Mouse (Mus musculus) myocyte (in vitro differentiated cells): ENCODE measurements at regions not wholly inside any gene's neighbourhood (a gene's known extent, or its start where the extent isn't known, plus 50 kb on each side); places are given as distances from the start of the nearest gene placed in this dataset.

Experiments used
- H3K27me3 ChIP-seq: one replicate; pipeline ENCODE4 v1.6.1; 2011; ENCODE audit not compliant: control insufficient read depth, insufficient read depth, insufficient read length
- H3K36me3 ChIP-seq: one replicate; pipeline ENCODE4 v1.6.1; 2011; ENCODE audit not compliant: control insufficient read depth, insufficient read depth
- H3K4me2 ChIP-seq: one replicate; pipeline ENCODE4 v1.6.1; 2011; ENCODE audit warnings: low read depth, control low read depth
- H3K4me3 ChIP-seq: one replicate; pipeline ENCODE4 v1.5.1; 2011; ENCODE audit warnings: mild to moderate bottlenecking, control low read depth, moderate library complexity
- H3K79me2 ChIP-seq: one replicate; pipeline ENCODE4 v1.6.1; 2011; ENCODE audit not compliant: control insufficient read depth, insufficient read depth
- H3ac ChIP-seq: one replicate; pipeline ENCODE4 v1.6.1; 2011; ENCODE audit not compliant: control insufficient read depth, insufficient read length
- CEBPB ChIP-seq: IDR thresholded peaks from 2 replicates; pipeline ENCODE4 v1.6.1; 2011; ENCODE audit warnings: mild to moderate bottlenecking, moderate library complexity; ENCODE audit not compliant: poor library complexity, insufficient read depth, severe bottlenecking
- E2F4 ChIP-seq: IDR thresholded peaks from one replicate; pipeline ENCODE4 v1.6.1; 2011; ENCODE audit warnings: mild to moderate bottlenecking, control low read depth, moderate library complexity; ENCODE audit not compliant: insufficient read depth
- MAX ChIP-seq: IDR thresholded peaks from one replicate; pipeline ENCODE4 v1.6.1; 2011; ENCODE audit warnings: low read depth, mild to moderate bottlenecking, control low read depth
- MYOD1 ChIP-seq, 3 experiments: IDR thresholded peaks; one replicate each; pipeline ENCODE4 v1.6.1; 2011; ENCODE audit warnings: control low read depth in 2 of 3, low read depth in 2 of 3, mild to moderate bottlenecking in 2 of 3, moderate library complexity in 1 of 3; ENCODE audit not compliant: insufficient read length in 2 of 3, control insufficient read depth in 1 of 3
- MYOG ChIP-seq, 3 experiments: IDR thresholded peaks; one replicate each; pipeline ENCODE4 v1.6.1; 2011; ENCODE audit warnings: control low read depth in 2 of 3, low read depth in 2 of 3, mild to moderate bottlenecking in 2 of 3; ENCODE audit not compliant: insufficient read length in 2 of 3, control insufficient read depth in 1 of 3, insufficient read depth in 1 of 3
- POLR2A ChIP-seq: IDR thresholded peaks from one replicate; pipeline ENCODE4 v1.6.1; 2011; ENCODE audit warnings: low read depth, mild to moderate bottlenecking, control low read depth, moderate library complexity; ENCODE audit not compliant: insufficient read length
- POLR2AphosphoS2 ChIP-seq: IDR thresholded peaks from one replicate; pipeline ENCODE4 v1.6.1; 2011; ENCODE audit warnings: low read depth, control low read depth; ENCODE audit not compliant: insufficient read length
- REST ChIP-seq: IDR thresholded peaks from one replicate; pipeline ENCODE4 v1.6.1; 2011; ENCODE audit warnings: mild to moderate bottlenecking, control low read depth, moderate library complexity; ENCODE audit not compliant: insufficient read depth, insufficient read length
- SRF ChIP-seq: IDR thresholded peaks from one replicate; pipeline ENCODE4 v1.6.1; 2011; ENCODE audit warnings: low read depth; ENCODE audit not compliant: control insufficient read depth, insufficient read length
- TCF12 ChIP-seq: IDR thresholded peaks from one replicate; pipeline ENCODE4 v1.6.1; 2011; ENCODE audit warnings: mild to moderate bottlenecking, control low read depth; ENCODE audit not compliant: poor library complexity, insufficient read depth, severe bottlenecking
- TCF3 ChIP-seq: IDR thresholded peaks from one replicate; pipeline ENCODE4 v1.6.1; 2011; ENCODE audit warnings: low read depth, control low read depth; ENCODE audit not compliant: insufficient read length
- USF1 ChIP-seq: IDR thresholded peaks from one replicate; pipeline ENCODE4 v1.6.1; 2011; ENCODE audit warnings: low read depth, mild to moderate bottlenecking, control low read depth, moderate library complexity

DNA sequence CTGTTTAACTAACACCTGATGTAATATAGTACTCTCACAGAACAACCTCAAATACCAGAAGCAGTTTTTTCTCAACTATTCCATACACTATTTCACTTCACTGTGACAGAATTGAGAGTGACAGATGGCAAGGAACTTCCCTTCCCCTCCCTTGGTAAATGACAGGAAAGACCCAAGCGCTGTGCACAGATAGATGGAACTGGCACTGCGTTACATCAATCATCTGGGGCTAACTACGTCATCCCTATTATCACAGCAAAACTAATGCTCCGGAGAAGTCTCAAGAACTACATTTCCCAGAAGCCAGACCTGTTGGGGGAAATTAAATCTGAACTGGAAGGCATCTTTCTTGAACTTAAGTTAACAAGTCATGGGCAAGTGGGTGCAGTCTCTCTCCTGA lies 493.6 kb upstream of the Gm5415 start:
- TF ChIP-seq SRF, result no peak
- TF ChIP-seq REST, result no peak
- no peak for TF ChIP-seq MAX
- Histone ChIP-seq H3K4me3 (no peak overlapping the region), H3K79me2 (no peaks in the 10 kb centered on the region), H3K27me3 (no peaks in the 10 kb centered on the region), H3K36me3 (no peaks in the 10 kb centered on the region), H3ac (no peak overlapping the region), H3K4me2 (no peak overlapping the region)

DNA sequence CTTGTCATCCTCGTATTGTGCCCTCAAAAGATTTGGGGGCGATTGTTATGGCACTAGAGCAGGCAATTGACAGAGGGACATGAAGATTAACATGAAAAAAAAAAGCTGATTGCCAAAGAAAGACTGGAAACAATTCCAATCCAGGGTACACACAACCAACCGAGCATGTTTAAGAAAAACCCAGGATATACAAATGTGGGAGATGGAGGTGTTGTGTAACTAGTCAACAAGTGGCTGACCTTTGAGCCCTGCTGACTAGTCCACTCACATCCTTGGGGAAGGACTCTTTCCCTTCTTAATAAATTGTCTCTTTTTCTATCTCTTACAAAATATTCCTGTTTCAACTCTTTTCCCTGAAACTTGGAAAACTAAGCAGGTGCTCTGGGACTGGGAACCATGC lies 484.9 kb upstream of the Gm5415 start:
- no peaks in the 10 kb centered on the region for H3K27me3 ChIP-seq
- H3K4me2 ChIP-seq, result no peak overlapping the region
- H3ac ChIP-seq, result no peak overlapping the region
- no peak overlapping the region for H3K4me3 ChIP-seq
- H3K79me2 ChIP-seq, result no peaks in the 10 kb centered on the region
- TF ChIP-seq REST, result no peak
- no peak for TF ChIP-seq CEBPB
- TF ChIP-seq POLR2A, result no peak
- no peak for TF ChIP-seq TCF12
- no peak for TF ChIP-seq MAX
- TF ChIP-seq TCF3, result no peak
- TF ChIP-seq SRF, result no peak
- TF ChIP-seq POLR2AphosphoS2, result no peak
- TF ChIP-seq E2F4, result no peak
- TF ChIP-seq USF1, result no peak
- no peak for TF ChIP-seq MYOD1 (IDR thresholded peaks at IDR 0.05; ENCODE audit: control insufficient read depth in 1 of 3, insufficient read length in 2 of 3, low read depth in 2 of 3)
- TF ChIP-seq MYOG (IDR thresholded peaks at IDR 0.05; ENCODE audit: control insufficient read depth in 1 of 3, insufficient read depth in 1 of 3, insufficient read length in 2 of 3, low read depth in 2 of 3), result no peak
- no peaks in the 10 kb centered on the region for H3K36me3 ChIP-seq

- no peak for TF ChIP-seq POLR2A
- TF ChIP-seq TCF3, result no peak
- no peak for TF ChIP-seq E2F4
- TF ChIP-seq POLR2AphosphoS2, result no peak
- no peak for TF ChIP-seq USF1
- no peak for TF ChIP-seq REST
- TF ChIP-seq MYOD1 (IDR thresholded peaks at IDR 0.05; ENCODE audit: control insufficient read depth in 1 of 3, insufficient read length in 2 of 3, low read depth in 2 of 3), result no peak
- no peak for TF ChIP-seq TCF12
- TF ChIP-seq SRF, result no peak
- TF ChIP-seq MYOG (IDR thresholded peaks at IDR 0.05; ENCODE audit: control insufficient read depth in 1 of 3, insufficient read depth in 1 of 3, insufficient read length in 2 of 3, low read depth in 2 of 3), result no peak
- no peak for TF ChIP-seq CEBPB
- TF ChIP-seq MAX, result no peak
- Histone ChIP-seq H3K4me3 (no peak overlapping the region), H3K36me3 (no peaks in the 10 kb centered on the region), H3K4me2 (no peak overlapping the region), H3K27me3 (no peaks in the 10 kb centered on the region), H3ac (no peak overlapping the region), H3K79me2 (no peaks in the 10 kb centered on the region)
Observed at GRCm38 (mm10) chr1:33026683-33027415, 479.8 kb upstream of the Gm5415 start.

- Histone ChIP-seq H3K4me3 (no peak overlapping the region), H3K79me2 (no peaks in the 10 kb centered on the region), H3K36me3 (no peaks in the 10 kb centered on the region), H3ac (no peak overlapping the region), H3K4me2 (no peak overlapping the region), H3K27me3 (no peaks in the 10 kb centered on the region)
- no peak for TF ChIP-seq USF1
- no peak for TF ChIP-seq CEBPB
- TF ChIP-seq MYOD1 (IDR thresholded peaks at IDR 0.05; ENCODE audit: control insufficient read depth in 1 of 3, insufficient read length in 2 of 3, low read depth in 2 of 3), result no peak
- TF ChIP-seq MAX, result no peak
- no peak for TF ChIP-seq TCF3
- TF ChIP-seq E2F4, result no peak
- no peak for TF ChIP-seq SRF
- TF ChIP-seq TCF12, result no peak
- TF ChIP-seq POLR2A, result no peak
Observed at GRCm38 (mm10) chr1:33025379-33025778, 478.3 kb upstream of the Gm5415 start.

DNA sequence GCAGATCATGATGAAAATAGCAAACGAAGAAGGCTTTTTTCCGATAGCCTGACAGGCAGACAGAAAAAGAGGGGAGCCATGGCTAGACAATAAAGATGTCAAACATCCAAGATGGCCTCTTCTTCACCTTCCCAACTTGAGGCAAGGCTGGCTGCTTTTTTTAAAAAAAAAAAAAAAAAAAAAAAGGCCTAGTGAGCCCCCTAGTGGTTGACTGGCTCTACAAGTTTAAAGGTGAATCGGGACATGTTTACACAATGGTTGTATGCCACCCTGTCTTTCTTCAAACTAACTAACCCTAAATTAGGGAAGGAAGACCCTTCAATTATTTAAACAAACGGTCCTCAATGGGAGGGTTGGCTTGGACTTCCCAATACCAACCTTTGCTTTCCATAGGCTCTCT lies 475.8 kb upstream of the Gm5415 start:
- Histone ChIP-seq H3K79me2 (no peaks in the 10 kb centered on the region), H3K4me2 (no peak overlapping the region), H3K27me3 (no peaks in the 10 kb centered on the region), H3K4me3 (no peak overlapping the region), H3K36me3 (no peaks in the 10 kb centered on the region), H3ac (no peak overlapping the region)
- TF ChIP-seq POLR2A (no peak), TCF12 (no peak), CEBPB (no peak), REST (no peak), E2F4 (no peak), SRF (no peak), USF1 (no peak)
